Mouse (Mus musculus): Measurements from ENCODE around the gene S1pr4.

- no peak for TF ChIP-seq CTCF (conservative IDR thresholded peaks at IDR 0.05; ENCODE audit: insufficient read depth, insufficient read length, low read depth, low read length)
- no peak for TF ChIP-seq POLR2A (IDR thresholded peaks at IDR 0.05; ENCODE audit: low read depth, low read length)
Observed at GRCm38 (mm10) chr10:81457624-81458023, 42.3 kb downstream of the S1pr4 start.

All from kidney, adult 2 months (tissue).